Mouse (Mus musculus) megakaryocyte-erythroid progenitor cell, adult 5-6 weeks (primary cell): ENCODE results near the gene Timp2. TPM values are rescaled to one million over a fixed set of nuclear protein-coding genes. Genes with fewer than 3 reads are reported as not detected.
"Not testable (repeated sequence)": the region's sequence is repeated elsewhere in the genome, so short reads cannot be mapped to it uniquely, and the experiment has no call there.

Experiments
- ATAC-seq: replicated peaks from 2 replicates; pipeline ENCODE4 v1.8.0; 2016; ENCODE audit warnings: mild to moderate bottlenecking, inconsistent platforms; ENCODE audit not compliant: severe bottlenecking, poor library complexity, low FRiP score, low TSS enrichment
- total RNA-seq, 2 experiments: library from RNA; stranded (forward) in 1 of 2; stranded (reverse) in 1 of 2; fragments of 200-1000, 215-1000 nt in 1 of 2; fragments of >200 nt in 1 of 2; fragmentation: Nextera tagmentation in 1 of 2; gene quantifications; 2 replicates each; pipeline ENCODE4 v1.2.3; 2014 to 2017

Gene Timp2
- total RNA-seq (2014; fragmentation: Nextera tagmentation) (4.4 and 8.0 TPM in 2 replicates), total RNA-seq (2017) (9.3 and 9.5 TPM in 2 replicates)

DNA sequence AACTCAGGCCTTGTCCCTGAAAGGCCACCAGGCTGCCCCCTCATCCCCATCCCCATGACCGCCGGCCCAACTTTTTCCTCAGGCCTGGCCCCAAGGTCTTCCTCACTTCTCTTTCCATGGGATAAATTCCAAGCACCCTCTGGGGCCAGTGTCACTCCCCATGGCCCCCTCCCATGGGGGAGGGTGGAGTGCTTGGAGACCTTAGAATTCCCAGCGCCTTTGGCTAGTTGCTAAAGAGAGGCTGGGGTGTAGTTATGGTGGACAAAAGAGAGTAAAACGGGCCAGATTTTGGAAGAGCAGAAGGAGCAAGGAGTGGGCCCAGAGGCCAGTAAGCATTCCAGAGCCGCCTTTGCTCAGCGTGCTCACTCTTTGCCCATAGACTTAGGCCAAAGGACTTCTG, at the start of gene Timp2:
Gene Timp2, minus strand, starts transcription at position 101 of the 400 bp plus-strand sequence.
- no peak for ATAC-seq

DNA sequence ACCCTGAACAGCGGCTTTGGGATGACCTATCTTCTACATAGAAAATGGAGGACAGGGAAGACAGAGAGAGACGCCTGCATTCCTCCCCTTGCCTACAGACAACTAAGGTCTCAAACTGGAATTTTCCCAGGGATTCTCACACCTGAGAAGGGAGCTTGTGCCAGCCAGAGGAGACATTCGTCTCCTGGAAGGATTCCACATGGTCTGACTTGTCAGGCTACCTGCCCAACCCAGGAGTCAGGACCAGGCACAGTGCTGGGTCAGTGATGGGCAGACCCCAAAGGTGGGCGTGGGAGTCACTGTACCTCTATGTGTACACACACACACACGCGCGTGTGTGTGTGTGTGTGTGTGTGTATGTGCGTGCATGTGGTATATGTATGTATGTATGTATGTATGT, 49.8 kb upstream of the Timp2 start:
- no peak for ATAC-seq

GRCm38 (mm10) chr11:118403951-118404899, 48.7 kb upstream of the Timp2 start:
- ATAC-seq: no peak

DNA sequence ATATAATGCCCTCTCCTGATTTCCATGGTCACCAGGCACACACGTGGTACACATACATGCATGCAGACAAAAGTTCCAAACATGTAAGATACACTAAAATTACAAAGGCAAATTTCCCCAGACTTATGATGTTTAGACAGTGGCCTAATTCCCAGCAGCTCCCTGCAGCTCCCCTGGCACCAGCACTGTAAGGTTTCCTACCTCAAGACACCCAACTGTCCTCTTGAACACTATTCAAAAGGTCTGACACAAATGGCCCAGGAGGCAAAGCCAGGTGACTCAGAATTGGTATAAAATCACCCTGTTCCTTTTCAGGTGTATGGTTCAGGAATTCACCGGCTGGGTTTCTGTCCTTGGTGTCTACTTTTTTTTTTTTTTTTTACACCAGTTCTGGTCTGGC, 47.6 kb upstream of the Timp2 start:
- no peak for ATAC-seq

DNA sequence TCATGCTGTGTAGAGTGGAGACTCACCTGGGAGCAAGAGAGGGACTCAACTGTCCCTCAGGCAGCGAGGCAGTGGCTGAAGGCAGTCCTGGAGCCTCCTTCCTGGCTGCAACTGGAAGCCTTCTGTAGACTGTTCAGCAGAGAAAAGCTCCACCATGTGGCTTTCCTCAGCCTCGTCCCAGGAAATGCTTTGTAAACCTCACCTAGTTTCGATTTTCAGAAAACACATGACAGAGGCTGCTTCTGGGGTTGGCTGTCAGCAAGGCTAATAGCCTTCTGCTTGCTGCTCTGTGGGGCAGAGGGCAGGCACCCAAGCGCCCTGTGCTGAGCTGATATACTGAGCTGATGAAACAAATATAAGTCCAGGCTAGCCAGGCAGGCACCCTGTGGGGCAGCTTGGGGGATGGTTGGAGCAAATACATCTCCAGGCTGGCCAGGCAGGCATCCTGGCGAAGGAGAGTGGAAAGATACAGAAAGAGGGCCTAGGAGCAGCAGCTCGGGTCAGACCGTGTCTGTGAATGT, 46.3 kb upstream of the Timp2 start, which contains the start of gene Lgals3bp:
Gene Lgals3bp, minus strand, starts transcription at position 333 of the 521 bp plus-strand sequence.
- ATAC-seq: peak; percentile 78

- ATAC-seq: no peak
Measured at GRCm38 (mm10) chr11:118401195-118401594, 45.7 kb upstream of the Timp2 start.

- peak; percentile 35 for ATAC-seq
Measured at GRCm38 (mm10) chr11:118400566-118400936, 45.0 kb upstream of the Timp2 start.

DNA sequence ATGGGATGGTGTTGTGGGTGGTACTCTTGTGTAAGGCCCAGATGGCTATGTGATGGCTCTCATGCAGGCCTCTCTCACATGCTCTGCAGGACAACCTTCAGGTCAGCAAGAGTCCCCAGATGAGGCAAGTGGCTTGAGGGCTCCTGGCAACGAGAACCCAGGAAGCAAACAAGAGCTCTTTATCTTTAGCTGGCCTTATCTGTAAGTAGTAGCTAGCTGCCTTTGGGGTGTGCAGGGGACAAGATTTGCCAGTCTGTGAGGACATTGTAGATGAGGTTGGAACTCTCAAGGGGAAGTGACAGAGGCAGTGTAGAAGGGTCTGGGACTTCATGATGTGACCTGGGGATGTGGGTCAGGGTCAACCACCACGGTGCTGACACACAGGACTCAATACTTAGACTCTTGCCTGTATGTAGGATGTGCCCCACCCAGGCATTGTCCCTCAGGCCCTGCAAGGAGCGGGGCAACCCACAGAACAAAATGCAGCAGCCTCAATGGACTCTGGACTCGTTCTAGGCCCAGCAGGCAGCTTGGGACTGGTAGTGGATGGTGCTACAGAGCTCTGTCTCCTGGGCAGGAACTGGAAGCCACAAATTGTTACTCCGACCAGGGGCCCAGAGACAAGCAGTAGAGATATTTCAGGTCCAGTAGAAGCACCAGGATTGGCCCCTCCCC, 44.5 kb upstream of the Timp2 start:
- peak; percentile 62 for ATAC-seq

- ATAC-seq: no peak
Measured at GRCm38 (mm10) chr11:118397806-118398530, 42.4 kb upstream of the Timp2 start.

DNA sequence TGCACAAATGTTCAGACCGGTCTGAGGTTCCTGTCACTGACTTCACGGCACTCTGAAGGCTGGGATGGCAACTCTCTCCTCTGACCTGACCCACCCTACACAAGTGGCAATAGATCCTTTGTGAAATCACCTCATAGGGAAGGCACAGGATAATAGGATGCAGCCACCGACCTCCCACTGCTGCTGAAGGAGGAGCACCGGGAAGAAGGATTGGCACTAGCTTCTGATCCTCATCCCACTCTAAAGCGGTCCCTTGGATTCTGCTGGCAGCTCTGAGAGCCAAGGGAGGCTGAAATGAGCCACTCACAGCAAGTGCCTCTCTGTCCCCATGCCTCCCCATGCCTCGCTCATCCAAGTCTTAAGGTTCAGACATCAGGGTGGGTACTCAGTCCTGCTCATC, 39.0 kb upstream of the Timp2 start:
- no peak for ATAC-seq

DNA sequence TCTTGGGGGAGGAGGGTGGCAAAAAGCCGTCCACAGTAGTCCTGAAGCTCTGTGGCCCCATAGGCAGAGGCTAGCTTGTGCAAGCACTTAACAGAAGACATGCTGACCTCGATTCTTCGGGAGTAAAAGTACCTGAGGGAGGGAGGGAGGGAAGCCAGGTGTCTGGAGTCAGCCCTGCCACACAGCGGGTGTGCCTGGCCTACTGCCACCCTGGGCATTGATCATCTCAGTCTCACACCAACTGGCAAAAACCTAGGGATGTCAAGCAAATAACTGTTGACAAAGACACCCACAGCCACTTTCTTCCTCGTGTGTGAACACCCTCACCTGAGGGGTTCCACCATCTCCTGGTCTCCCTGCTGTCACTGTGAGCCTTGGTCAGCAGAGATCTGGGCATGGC, 38.5 kb upstream of the Timp2 start:
- ATAC-seq: no peak

DNA sequence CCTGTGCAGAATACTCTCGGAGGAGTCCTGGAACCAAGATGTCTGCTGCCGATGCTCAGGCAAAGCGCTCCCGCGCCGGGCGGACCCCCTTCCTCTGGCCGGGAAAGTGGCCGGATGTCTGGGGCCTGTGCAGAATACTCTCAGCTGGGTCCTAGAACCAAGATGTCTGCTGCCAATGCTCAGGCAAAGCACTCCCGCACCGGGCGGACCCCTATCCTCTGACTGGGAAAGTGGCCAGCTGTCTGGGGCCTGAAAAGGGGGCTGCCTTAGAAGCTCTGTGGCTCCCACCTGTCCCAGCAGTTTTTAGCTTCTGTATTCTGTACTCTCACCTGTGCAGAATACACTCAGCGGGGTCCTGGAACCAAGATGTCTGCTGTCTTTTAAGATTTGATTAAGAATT, 32.3 kb upstream of the Timp2 start:
- not testable (repeated sequence) for ATAC-seq

- peak; percentile 96 for ATAC-seq
Measured at GRCm38 (mm10) chr11:118379251-118380009, 23.9 kb upstream of the Timp2 start.

- ATAC-seq: no peak
Measured at GRCm38 (mm10) chr11:118378656-118379055, 23.1 kb upstream of the Timp2 start.

DNA sequence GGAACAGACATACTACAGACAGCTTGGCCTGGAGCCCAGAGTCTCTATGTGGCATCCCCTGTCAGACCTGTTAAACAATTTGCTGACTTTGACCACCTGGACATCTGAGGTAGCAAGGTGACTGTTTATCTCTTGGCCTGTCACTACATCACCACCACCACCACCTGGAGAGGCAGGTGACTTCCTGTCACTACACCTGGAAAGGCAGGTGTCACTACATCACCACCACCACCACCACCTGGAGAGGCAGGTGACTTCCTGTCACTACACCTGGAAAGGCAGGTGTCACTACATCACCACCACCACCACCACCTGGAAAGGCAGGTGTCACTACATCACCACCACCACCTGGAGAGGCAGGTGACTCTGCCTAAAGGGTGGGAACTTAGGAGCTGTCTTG, 20.8 kb upstream of the Timp2 start:
- ATAC-seq: not testable (repeated sequence)

- ATAC-seq: no peak
Measured at GRCm38 (mm10) chr11:118375881-118376280, 20.3 kb upstream of the Timp2 start.

- no peak for ATAC-seq
Measured at GRCm38 (mm10) chr11:118375461-118375860, 19.9 kb upstream of the Timp2 start.

DNA sequence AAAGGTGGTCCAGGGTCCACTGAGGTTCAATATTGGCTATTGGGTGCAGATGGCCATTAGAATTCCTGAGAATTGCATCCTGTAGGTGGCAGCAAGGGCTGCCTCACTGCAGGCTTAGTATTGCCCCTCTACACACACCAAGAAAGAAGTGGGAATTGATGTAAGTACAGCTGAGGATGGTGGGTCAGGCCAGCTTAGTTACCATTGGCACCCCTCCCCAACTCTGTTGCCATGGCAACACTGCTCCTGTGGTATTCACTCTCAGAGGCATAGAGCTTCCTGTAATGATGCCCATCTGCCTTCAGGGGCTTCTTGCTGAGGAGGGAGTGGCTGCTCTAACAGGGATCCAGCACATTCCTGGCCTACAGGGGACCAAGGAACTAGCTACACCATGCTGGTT, 19.5 kb upstream of the Timp2 start:
- ATAC-seq: no peak

GRCm38 (mm10) chr11:118374506-118374905, 19.0 kb upstream of the Timp2 start:
- ATAC-seq: no peak
